8 mouse cellular contexts compared by ENCODE assay signal in genomic region chr13:21734906-21735767, GRCm38 (mm10). TPM values are rescaled to one million over a fixed set of nuclear protein-coding genes. Genes with fewer than 3 reads are reported as not detected.
DNase-seq lines count a peak whose midpoint lies in the region; ATAC-seq and TF ChIP-seq lines count a peak whose summit lies in the region.
"Not testable (repeated sequence)": the region's sequence is repeated elsewhere in the genome, so short reads cannot be mapped to it uniquely, and the experiment has no call there.

Gene Hist1h4j (plus strand): TSS chr13:21735064.

- H3K4me2 ChIP-seq in forebrain, embryonic 16.5 days (ENCODE audit: low read length), result peak within 1 kb of the TSS; percentile 83
- peak within 1 kb of the TSS; percentile 70 for H3K4me2 ChIP-seq in lung, embryonic 16.5 days (ENCODE audit: low read depth, low read length)

- H3K27ac ChIP-seq in forebrain, embryonic 16.5 days (ENCODE audit: low read length), result peak within 1 kb of the TSS; percentile 99
- peak within 1 kb of the TSS; percentile 93 for H3K27ac ChIP-seq in lung, embryonic 16.5 days (ENCODE audit: low read length)

- DNase-seq in G1E (ENCODE audit: low spot score), result not testable (repeated sequence)
- peak; percentile 74 to 78 for DNase-seq in cerebellum, adult 18-20 months
- peak; percentile 82 for DNase-seq in layer of hippocampus, adult 9-11 months
- peak; percentile 67 for DNase-seq in ovary, adult 18-20 months (ENCODE audit: low spot score)
- peak; percentile 88 for DNase-seq in thymus, postnatal 0 days (ENCODE audit: low spot score)

- under 1% methylated on average over 45 of the region's 56 CpGs for WGBS in forebrain, embryonic 16.5 days
- under 1% methylated on average over 40 of the region's 56 CpGs for WGBS in lung, embryonic 16.5 days

- peaks cover 41% of the 10 kb centered on the region for H3K4me1 ChIP-seq in G1E (ENCODE audit: insufficient read depth, low read depth, low read length)
- H3K4me1 ChIP-seq in forebrain, embryonic 16.5 days (replicated peaks; ENCODE audit: control insufficient read depth, insufficient read depth, low read length), result peaks cover 15% of the 10 kb centered on the region
- not testable (repeated sequence) for H3K4me1 ChIP-seq in lung, embryonic 16.5 days (replicated peaks; ENCODE audit: control insufficient read depth, insufficient read depth, low read length)

- not testable (repeated sequence) for H3K27me3 ChIP-seq in G1E (ENCODE audit: insufficient read depth, low read length); forebrain, embryonic 16.5 days (replicated peaks; ENCODE audit: control insufficient read depth, insufficient read depth, low read length); lung, embryonic 16.5 days (ENCODE audit: control insufficient read depth, insufficient read depth, low read depth, low read length)

- not testable (repeated sequence) for H3K36me3 ChIP-seq in G1E (replicated peaks); forebrain, embryonic 16.5 days (ENCODE audit: control insufficient read depth, insufficient read depth); lung, embryonic 16.5 days (ENCODE audit: control insufficient read depth, insufficient read depth, low read length)

- peak within 1 kb of the TSS; percentile 69 for H3K4me3 ChIP-seq in G1E (ENCODE audit: low read depth, low read length)
- peak within 1 kb of the TSS; percentile 60 for H3K4me3 ChIP-seq in forebrain, embryonic 16.5 days (replicated peaks; ENCODE audit: low read length)
- H3K4me3 ChIP-seq in lung, embryonic 16.5 days (ENCODE audit: low read length), result peak within 1 kb of the TSS; percentile 50

- H3K9me3 ChIP-seq in G1E (replicated peaks); forebrain, embryonic 16.5 days (ENCODE audit: control insufficient read depth, low read length); lung, embryonic 16.5 days (ENCODE audit: control insufficient read depth, low read length): not testable (repeated sequence)

- peak; percentile 65 for ATAC-seq in G1E (ENCODE audit: extremely low read depth, insufficient number of reproducible peaks, low FRiP score, poor library complexity, severe bottlenecking)
- ATAC-seq in forebrain, embryonic 16.5 days, result peak; percentile 90
- ATAC-seq in hematopoietic stem cell, adult 5-6 weeks (replicated peaks in 1 of 2; ENCODE audit: insufficient read depth in 1 of 2, low FRiP score in 2 of 2, low TSS enrichment in 1 of 2, low read depth in 1 of 2, poor library complexity in 2 of 2, severe bottlenecking in 2 of 2), result peak; percentile 67 to 79
- ATAC-seq in lung, embryonic 16.5 days (ENCODE audit: low read depth), result peak; percentile 93

- peak within 1 kb of the TSS; percentile 65 for H3K9ac ChIP-seq in forebrain, embryonic 16.5 days (replicated peaks; ENCODE audit: low read depth, low read length)
- H3K9ac ChIP-seq in lung, embryonic 16.5 days (ENCODE audit: low read length), result peak within 1 kb of the TSS; percentile 68

- not testable (repeated sequence) for TF ChIP-seq CTCF in G1E (IDR thresholded peaks at IDR 0.05; ENCODE audit: low read depth, low read length)

RNA-seq across cellular contexts. Expression of gene Hist1h4j, which starts in this region (rescaled TPM):
- total RNA-seq in G1E (2014; fragmentation: Nextera tagmentation), result 20.2 and 51.9 TPM in 2 replicates
- total RNA-seq in G1E (2017), result 121 TPM in 2 replicates
- polyA plus RNA-seq in G1E (2012), result 1.2 and 6.4 TPM in 2 replicates
- 0.94 and 1.2 TPM in 2 replicates for polyA plus RNA-seq in forebrain, embryonic 16.5 days (2015; fragmentation: Nextera tagmentation; extraction: Ambion mirVana)
- total RNA-seq in hematopoietic stem cell, adult 5-6 weeks (2017), result 134 and 252 TPM in 2 replicates
- 1.3 and 1.4 TPM in 2 replicates for polyA plus RNA-seq in lung, embryonic 16.5 days (2015; fragmentation: Nextera tagmentation; extraction: Ambion mirVana)
- 1.0 and 1.8 TPM in 2 replicates for polyA plus RNA-seq in thymus, postnatal 0 days (2015; fragmentation: Nextera tagmentation; extraction: Ambion mirVana)
